Mouse (Mus musculus) layer of hippocampus, postnatal 25 days (tissue): ENCODE results near the gene Cps1. TPM values are rescaled to one million over a fixed set of nuclear protein-coding genes. Genes with fewer than 3 reads are reported as not detected.
A peak's percentile ranks its signal among the peaks of the same experiment; 100 is the strongest.

Experiments used
- DNase-seq, 2 experiments: peaks; one replicate each; pipeline ENCODE4 v3.0.0; 2022; ENCODE audit warnings: mixed read lengths in 2 of 2, low spot score in 1 of 2; ENCODE audit errors: extremely low spot score in 1 of 2
- total RNA-seq, 2 experiments: library from RNA; stranded (reverse); gene quantifications; 2 replicates each; pipeline ENCODE4 v1.2.3; 2021

Gene Cps1
- under 1 TPM; 0.14 to 0.22 TPM for total RNA-seq

DNA sequence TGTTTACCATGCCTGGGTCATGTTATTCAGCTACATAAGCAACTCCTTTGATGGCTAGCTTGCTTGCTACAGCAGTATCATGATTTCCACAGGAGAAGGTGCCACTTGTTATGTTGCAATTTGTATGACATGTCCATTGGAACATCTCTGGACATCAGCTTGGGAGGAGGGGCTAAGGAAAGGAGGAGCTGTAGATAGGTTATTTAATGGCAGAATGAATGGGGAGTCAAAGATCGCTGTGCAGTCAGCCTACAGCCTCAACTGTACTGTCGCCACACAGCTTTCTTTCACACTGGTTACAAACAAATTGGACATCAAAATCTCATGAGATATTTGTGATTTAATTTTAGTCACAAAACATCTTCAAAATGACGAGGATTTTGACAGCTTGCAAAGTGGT is at the start of gene Cps1:
TSS of gene Cps1 (plus strand) at position 230 of the 400 bp plus-strand sequence.
- no peak for DNase-seq

DNA sequence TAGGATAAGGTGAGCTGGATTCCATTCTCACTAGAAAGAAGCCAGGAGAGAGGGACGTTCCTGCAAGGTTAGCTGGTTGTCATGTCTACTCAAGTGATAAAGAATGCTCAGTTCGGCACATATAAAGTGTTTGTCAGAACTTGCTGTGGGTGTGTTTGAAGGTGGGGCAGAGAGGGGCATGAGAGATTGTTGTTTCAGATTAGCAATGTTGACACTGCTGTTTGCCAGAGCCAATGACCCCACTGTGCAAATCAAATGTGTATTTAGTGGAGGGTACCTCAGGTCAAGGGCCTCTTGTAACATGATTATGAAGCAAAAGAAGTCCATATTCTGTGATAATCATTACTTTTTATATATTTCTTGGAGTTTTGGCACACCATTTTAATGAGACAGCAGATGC is 45.1 kb upstream of the Cps1 start:
- DNase-seq, result no peak

DNA sequence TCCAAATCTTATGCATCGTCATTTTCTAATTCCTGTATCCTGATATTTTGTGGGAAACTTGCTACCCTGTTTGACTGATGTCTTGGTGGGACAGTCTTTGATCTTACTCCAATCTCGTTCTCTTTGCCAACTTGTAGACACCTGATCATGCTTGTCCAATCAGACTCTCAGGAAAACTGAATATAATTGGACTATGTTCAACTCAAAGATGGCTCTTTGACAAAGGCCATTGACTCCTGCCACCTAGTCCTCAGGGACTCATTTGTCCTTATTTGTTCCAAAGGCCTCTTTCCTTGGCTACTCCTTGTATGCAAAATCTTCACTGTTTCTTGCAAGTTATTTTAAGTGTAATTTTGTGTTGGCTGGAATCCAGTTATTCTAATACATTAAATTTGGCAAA is 44.2 kb upstream of the Cps1 start:
- no peak for DNase-seq

DNA sequence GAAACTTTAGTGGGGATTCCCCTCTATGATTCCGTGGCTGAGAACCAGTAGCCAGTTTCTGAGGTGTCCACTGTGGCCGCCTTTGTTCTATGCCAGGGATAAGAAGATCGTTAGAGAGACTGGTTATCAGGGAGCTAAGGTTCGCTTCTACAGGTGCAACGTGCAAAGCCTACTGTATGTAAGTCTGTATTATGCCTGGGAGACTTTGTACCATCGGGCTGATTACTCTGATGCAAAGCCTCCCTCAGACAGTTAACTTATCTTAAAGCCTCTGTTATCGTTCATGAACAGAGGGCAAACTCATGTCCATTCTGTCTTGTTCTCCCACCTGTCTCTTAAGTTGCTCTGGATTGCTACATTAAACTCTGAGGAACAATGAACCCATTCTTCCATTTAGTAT is 43.7 kb upstream of the Cps1 start:
- DNase-seq, result no peak

DNA sequence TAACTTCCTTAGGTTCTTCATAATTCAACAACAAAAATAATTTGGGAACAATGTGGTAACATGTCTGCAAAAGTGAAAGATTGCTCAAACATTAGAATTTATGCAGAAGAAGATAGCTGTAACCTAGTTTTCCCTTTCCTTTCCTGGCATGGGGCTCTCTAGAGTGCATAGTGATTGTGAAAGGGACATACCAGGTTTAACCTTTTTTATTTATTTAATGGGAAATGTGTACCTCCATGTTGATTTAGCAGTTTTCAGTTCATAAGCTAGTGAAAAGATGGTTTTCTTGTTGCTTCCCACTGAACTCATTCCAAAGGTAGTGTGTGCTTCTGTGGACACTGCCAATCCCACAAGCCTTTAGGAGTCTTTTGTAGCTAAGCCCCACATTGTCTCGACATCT is 30.4 kb upstream of the Cps1 start:
- DNase-seq, result no peak

DNA sequence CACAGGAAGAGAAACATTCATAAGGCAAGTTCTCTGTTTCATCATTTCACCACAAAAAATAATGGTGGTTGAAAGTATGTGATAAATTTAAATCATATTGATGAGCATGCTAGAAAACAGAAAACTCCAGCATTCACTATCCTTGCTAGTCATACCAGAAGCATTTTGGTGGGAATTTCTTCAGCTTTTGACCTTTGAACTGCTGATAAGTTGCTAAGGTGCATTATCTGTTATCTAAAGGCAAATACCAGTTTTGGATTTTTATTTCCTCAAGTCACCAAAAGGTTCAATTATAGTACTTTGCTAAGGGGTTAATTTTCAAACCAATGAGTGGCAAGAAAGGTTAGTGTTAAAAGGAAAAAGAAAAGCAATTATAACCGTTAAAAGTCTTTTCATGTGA is 23.6 kb upstream of the Cps1 start:
- DNase-seq, result no peak

DNA sequence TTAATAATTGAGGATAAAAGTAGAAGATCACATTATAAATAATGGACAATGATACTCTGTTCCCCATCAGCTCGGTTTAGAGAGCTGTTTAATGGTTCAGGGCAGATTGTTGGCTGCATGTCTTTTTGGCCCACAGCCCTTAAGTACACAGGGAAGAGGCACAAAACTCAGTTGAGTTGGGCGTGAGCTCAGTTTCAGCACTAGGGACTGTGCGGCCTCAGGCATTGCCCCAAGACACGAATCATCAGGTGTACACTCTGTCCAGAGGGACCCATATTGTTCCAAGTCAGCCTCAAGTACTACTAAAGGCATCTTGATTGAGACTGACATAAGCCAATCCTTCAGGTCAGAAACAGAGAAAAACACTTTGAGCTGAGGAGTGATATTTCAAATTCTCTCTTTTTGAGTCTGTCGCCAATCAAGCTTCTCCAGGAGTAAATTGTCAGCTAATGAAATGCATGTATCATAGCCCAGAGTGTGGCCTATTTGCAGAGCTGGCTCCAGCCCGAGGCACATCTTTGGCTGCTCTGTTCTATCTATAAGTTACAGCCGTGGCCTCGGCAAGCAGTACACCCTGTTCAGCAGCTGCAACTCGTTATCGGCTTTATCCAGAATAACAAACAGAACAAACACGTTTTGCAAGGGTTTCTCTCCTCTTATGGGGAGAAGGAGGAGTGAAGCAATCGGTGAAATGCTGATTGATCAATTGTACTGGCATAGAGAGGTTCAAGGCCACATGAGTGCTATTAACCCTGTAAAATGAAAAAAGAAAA is 19.2 kb upstream of the Cps1 start:
- no peak for DNase-seq

DNA sequence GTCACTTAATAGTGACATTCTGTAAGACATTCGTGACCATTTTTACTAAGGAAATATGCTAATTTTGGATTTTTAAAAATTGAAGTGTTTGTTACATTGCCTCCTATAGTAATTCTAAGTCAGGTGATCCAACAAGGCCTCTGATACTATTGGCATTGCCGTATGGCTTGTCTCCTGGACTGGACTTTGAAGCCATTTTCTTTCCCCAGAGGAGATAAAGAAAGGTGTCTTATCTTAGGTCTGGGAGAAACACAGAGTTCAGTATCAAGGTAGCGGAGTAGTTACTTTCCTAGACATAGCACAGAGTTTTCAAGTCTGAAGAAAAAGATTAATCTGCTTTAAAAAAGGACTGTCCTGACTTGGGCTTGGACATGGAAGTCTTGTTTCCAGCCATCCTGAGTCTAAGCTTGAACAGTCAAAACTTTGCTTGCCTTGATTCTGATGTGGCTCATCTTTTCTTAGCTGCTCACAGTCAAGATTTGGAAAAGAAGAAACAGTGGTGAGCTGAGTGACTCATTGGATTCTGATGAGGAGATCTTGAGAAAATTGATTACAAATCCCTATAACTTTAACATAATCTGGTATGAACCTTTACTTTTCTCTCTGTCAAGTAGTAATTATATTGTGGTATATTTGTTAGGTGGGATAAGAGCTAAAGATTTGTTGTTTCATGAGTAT is 11.1 kb upstream of the Cps1 start:
- DNase-seq, result no peak

DNA sequence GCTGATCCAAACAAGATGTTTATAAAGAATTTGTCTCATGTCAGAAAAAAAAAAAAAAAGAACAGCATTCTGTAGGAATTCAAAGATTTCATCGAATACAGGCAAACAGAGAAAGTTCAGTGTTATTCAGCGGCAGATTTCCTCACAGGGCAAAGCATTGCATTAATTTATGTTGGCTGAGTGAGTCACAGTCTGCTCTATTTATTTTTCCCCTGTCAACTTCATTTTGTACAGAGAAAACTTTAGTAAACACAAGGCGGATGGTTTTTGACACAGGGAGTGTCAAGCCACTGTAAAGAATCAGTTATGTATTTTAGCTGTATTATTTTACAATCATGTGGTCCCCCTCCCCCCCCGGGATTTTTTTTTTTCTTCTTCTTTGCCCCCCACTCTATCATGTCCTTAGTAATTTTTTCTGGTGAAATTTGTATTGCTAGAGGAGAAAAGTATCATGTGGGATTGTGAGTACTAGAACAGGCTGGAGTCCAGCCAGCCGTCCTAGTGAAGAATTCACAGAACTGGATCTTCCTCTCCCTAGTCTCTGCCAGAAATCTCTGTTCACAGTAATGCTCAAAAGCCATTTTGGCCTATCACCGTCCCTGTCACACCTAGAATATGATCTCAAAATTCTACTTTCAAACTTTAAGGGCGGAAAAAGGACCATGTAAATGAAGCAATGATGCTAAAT is 9.3 kb upstream of the Cps1 start:
- no peak for DNase-seq

DNA sequence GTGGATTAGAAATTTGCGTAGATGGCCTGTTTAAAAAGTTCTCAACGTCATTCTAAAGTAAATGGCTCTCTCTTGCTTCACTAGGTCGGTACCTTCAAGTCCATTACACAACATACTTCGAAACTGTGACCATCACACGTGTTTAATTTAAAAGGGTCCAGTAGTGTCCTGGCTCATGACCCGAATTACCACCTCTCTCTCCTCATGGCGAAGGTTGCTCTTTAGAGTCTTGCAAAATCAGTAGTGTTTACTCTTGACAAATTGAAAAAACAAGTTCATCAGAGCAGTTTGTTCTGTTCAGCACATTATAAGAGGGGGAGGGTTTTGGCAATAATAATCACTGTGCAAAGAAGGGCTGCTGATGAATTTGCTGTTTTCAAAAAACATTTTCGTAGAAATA is 6.3 kb upstream of the Cps1 start:
- DNase-seq, result no peak

DNA sequence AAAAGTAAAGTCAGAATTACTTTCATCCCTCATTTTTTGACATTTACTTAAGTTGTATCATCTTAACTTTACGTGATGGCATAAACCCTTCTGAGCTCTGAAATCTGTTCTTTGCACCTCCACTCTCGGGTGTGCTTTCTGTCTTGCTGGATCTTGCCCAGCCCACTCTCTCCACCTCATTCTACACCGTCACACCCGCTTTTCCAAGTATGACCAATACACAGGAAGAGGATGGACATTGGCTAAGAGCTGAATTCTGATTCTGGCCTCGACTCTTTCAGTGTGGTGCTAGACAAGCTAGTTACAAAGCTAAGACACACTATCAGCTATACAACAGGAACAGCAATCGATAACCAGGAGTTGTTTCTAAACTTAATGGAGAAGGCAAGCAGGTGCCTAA is 5.0 kb upstream of the Cps1 start:
- DNase-seq, result no peak

DNA sequence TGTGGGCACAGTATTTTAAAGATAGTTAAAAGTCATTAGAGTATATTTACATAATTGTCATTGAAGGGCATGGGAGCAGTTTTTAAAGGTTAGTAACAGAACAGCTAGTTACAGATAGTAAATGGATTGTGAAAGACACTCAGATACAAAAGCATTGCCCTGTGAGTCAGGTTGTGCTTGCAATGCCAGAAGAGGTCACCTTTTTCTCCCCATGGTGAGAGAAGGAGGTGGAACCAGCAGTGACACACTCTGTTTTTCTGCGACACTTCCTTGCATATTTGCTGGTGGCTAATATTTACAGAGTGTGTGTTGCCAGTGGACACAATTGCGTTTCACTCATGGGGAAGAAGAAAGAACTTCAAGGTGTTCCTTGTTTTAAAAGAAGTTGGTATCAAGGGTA is 2.6 kb downstream of the Cps1 start:
- DNase-seq, result no peak

DNA sequence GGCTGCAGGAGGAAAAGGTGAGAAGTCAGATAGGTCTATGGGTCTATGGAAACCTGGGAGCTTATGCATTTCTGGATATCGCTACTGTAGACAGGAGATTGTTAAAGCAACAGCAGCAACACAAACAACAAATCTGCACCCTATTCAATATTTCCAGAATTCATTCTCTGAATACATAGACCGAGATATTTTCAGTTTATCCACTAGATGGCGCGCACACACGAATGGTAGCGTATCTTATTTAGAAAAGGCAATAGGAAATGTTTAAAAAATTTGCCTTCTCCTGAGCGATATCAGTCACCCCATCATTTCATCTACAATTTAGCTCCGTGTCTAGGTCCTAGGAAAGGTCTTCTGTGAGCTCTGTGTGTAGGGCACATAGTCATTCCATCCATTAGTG is 21.1 kb downstream of the Cps1 start:
- peak in 1 of 2 experiments; percentile 10 for DNase-seq

DNA sequence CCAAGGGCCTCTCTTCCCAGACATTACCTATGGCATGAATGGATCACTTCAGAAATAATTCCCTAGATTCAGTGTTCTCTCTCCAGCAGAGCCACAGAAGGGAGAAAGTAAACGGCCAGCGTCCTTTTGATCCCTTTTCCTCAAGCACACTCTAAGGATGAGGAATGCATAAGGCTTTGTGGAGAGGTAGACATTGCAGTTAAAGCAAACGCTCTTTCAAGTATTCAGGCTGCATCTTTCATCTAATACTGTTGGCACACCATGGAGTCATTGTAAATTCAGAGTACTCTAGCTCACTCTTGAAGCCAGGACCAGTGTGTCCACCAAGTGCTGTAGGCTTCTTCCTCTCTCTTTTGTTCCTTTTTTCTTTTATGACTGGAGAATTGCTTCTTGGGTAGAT is 28.4 kb downstream of the Cps1 start:
- DNase-seq, result no peak

DNA sequence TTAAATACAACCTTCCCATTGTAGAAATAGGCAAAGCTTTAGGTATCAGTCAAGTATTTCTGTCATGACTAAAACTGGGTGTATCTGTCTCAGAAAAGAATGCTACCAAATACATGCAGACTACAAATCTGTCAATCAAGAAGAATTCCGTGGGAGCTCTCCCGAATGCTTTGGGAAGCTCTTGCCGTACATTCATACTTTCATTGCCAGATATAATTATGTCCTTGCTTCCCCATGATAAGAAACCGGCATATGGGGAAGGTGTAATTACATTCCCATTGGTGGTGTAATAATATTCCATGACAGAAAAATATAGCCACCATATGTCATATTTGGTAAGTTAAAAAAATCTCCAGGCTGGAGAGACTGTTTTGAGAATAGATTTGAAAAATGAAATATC is 44.5 kb downstream of the Cps1 start:
- no peak for DNase-seq

DNA sequence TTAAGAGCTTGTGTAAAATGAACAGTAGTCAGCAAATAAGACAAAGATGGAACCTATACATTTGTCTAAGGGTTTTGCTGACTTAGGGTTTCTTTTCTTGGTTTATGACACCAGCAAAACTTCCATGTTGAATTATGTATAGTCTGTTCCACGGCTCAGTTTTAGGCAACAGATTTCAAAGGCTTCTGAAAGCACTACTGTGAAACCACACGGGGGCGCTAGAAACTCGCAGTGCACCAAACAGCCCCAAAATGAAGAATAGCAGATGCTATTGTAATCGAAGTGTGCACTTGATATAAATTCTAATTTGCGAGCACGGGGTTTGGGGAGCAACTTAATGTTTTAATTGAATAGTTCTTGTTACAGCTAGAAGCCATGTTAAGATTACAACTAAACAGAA is 58.3 kb downstream of the Cps1 start:
- peak; percentile 52 to 90 for DNase-seq

DNA sequence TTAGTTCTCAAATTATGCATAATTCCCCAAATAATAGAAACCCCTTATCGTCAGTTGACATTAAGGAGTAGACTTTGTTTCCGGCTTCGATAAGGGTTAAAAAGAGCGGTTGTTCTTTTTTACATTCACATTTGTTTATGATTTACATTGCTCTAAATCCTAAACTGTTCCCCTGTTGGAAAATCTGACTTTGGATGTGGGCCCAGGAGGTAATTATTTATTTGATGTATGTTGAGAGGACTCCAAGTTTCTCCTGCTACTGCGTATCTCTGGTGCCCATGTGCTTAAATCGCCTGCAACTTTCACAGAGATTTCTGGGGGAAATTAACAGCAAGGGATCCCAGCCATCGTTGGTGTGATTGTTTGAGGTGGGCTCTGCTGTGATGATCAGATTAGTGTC is 59.4 kb downstream of the Cps1 start:
- DNase-seq, result no peak

DNA sequence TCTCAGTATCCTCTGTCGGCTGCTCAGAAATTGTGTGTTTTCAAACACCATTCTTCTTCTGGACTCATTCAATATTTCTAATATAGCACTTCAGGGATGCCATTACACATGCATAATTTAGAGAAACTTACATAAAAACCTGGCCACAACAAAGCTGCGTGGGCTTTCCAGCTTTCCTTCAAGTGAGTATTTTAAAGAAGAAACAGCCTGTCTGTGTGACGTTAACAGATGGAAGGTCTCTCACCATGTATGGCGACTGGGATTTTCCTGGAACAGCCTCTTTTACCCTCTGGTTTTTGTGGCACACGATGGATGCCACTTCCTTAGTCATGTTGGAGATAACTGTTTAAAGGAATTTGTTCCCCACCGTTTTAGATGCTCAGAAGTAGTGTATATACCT is 60.7 kb downstream of the Cps1 start:
- no peak for DNase-seq

DNA sequence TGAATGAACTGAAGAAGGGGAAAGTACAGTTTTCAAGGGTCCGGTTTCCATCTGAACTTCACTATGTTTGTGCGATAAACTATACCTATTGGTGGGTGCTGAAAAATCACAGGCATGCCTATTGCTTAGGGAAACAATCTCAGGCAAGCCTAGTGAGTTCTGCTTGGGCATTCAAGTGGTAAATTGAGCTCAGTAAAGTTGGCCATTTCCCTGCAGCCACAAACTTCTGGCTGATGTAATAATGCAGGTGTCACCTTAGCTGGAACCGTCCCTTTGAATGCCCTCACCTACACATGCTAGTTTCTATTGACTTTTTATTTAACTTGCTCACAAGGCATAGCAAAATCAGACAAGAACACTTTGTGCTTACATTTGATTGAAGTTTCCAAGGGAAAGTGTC is 61.3 kb downstream of the Cps1 start:
- DNase-seq, result no peak

DNA sequence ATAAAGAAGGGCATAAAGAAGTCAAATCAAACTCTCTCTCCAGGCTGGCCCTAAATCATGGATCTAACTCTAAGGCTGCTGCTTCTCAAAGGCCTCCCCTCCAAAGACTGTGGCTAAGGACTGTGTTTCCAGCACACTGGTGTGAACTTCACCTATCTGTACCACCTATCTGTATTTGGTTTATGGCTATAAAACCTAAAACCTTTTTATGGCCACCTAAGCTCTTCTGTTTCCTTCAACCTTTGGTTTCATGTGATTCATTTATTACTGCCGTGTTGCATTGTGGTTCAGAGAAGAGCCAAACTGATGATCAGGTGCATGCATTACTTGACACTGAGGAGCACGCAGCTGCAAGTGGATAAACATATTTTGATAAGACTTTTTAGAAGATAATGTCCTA is 74.5 kb downstream of the Cps1 start:
- DNase-seq, result no peak

DNA sequence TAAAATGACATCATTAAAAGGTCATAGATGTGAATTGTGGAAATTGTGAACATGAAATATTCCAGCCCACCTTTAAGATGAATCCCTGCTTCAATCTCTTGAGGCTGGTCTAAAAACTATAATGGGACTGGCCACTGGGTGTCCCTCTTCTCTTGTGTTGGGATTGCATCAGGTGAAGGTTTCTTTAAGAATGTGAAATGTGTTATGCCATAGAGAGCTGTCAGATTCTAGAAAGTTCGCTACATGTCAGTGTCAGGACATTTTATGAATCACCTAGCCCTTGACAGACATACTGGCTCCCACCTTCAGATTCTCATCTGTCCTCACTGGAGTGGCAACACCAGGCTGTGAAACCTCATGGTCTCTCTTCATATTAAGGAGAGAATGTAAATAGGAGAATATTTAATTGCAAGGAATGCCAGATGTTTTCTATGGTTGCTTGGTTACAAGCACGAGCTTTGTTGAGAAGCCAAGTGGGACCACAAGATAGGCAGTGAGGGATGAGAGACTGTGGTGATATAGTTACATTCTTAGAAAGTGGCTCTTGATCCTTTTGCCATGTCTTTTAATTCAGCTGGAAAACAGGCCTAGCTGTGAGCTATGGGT is 95.6 kb downstream of the Cps1 start:
- DNase-seq, result peak in 1 of 2 experiments; percentile 45
